Mouse (Mus musculus): ENCODE data around the gene Vmn1r5. TPM values are rescaled to one million over a fixed set of nuclear protein-coding genes. Genes with fewer than 3 reads are reported as not detected.
A peak's percentile ranks its signal among the peaks of the same experiment; 100 is the strongest.
"Not testable (repeated sequence)": the region's sequence is repeated elsewhere in the genome, so short reads cannot be mapped to it uniquely, and the experiment has no call there.

Vmn1r5 gene
- polyA plus RNA-seq, 1 experiment, result not detected

GRCm38 (mm10) chr6:56956436-56956835 lies 13.6 kb upstream of the Vmn1r5 start:
- 27% methylated on average over 5 of the region's 5 CpGs for WGBS
- no peaks in the 10 kb centered on the region for H3K27me3 ChIP-seq (replicated peaks; ENCODE audit: control insufficient read depth, insufficient read depth, low read length)
- H3K4me1 ChIP-seq (ENCODE audit: control insufficient read depth, insufficient read depth, low read length), result 0 out of 2 replicates have a peak, but pooled peaks cover 4% of the 10 kb centered on the region
- no peak overlapping the region for H3K27ac ChIP-seq (ENCODE audit: insufficient read depth, low read depth, low read length)
- H3K4me3 ChIP-seq (ENCODE audit: insufficient read depth, low read depth, low read length), result no peak overlapping the region
- peak; percentile 89 for DNase-seq
- no peaks in the 10 kb centered on the region for H3K36me3 ChIP-seq (ENCODE audit: control insufficient read depth, insufficient read depth, low read length)
- TF ChIP-seq POLR2A (IDR thresholded peaks at IDR 0.05; ENCODE audit: low read depth, low read length) (no peak), CTCF (conservative IDR thresholded peaks at IDR 0.05; ENCODE audit: insufficient read depth, insufficient read length, low read depth, low read length) (no peak)

DNA sequence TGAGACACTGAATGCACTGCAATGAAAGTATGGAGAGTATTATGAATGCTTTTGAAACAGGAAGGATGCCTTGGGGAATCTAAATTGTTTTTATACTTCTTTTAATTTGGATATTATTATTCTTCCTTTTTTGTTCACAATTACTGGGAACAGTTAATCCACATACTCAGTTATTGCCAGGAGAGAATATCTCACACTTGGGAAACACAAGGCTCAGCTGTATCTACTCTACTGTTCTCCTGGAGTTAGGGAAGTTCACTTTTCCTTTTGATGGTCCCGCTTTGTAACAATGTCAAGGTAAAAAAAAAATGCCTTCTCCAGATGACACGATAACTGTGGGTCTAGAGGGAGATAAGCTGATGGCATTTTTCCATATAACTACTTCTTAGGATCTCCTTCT lies 26.9 kb downstream of the Vmn1r5 start, which contains the start of gene Vmn1r6:
Gene Vmn1r6, plus strand, starts transcription at position 301 of the 400 bp plus-strand sequence.
- Histone ChIP-seq H3K4me3 (ENCODE audit: insufficient read depth, low read depth, low read length) (no peak within 1 kb of the TSS), H3K27ac (ENCODE audit: insufficient read depth, low read depth, low read length) (no peak within 1 kb of the TSS), H3K27me3 (replicated peaks; ENCODE audit: control insufficient read depth, insufficient read depth, low read length) (no peaks in the 10 kb centered on the region), H3K4me1 (ENCODE audit: control insufficient read depth, insufficient read depth, low read length) (no peaks in the 10 kb centered on the region), H3K36me3 (ENCODE audit: control insufficient read depth, insufficient read depth, low read length) (no peaks in the 10 kb centered on the region)
- TF ChIP-seq CTCF (conservative IDR thresholded peaks at IDR 0.05; ENCODE audit: insufficient read depth, insufficient read length, low read depth, low read length) (no peak), POLR2A (IDR thresholded peaks at IDR 0.05; ENCODE audit: low read depth, low read length) (no peak)
- DNase-seq, result no peak
- WGBS, result 90% methylated on average over 2 of the region's 2 CpGs

DNA sequence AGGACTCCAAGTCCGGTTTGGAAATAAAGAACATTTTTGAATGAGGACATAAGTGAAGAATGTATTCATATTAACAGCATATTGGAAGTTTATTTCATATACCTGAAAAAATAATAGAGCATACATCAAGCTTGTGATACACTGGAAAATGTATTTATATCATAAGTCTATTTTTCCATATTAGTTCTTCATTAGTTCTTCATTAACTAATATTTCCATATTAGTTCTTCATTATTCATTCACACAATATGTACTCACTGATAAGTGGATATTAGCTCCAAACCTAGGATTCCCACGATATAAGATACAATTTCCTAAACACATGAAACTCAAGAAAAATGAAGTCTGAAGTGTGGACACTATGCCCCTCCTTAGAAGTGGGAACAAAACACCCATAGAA lies 55.2 kb downstream of the Vmn1r5 start, which contains the start of gene Vmn1r7:
Gene Vmn1r7, minus strand, starts transcription at position 101 of the 400 bp plus-strand sequence.
- not testable (repeated sequence) for H3K27ac ChIP-seq (ENCODE audit: insufficient read depth, low read depth, low read length); H3K27me3 ChIP-seq (replicated peaks; ENCODE audit: control insufficient read depth, insufficient read depth, low read length); H3K4me3 ChIP-seq (ENCODE audit: insufficient read depth, low read depth, low read length); H3K36me3 ChIP-seq (ENCODE audit: control insufficient read depth, insufficient read depth, low read length); DNase-seq; H3K4me1 ChIP-seq (ENCODE audit: control insufficient read depth, insufficient read depth, low read length)
- 89% methylated on average over 2 of the region's 2 CpGs for WGBS

GRCm38 (mm10) chr6:57031984-57032383 lies 61.9 kb downstream of the Vmn1r5 start, which contains the start of gene Vmn1r8:
TSS of gene Vmn1r8 (plus strand) at chr6:57032284.
- no peak within 1 kb of the TSS for H3K27ac ChIP-seq (ENCODE audit: insufficient read depth, low read depth, low read length)
- no peaks in the 10 kb centered on the region for H3K36me3 ChIP-seq (ENCODE audit: control insufficient read depth, insufficient read depth, low read length)
- TF ChIP-seq POLR2A (IDR thresholded peaks at IDR 0.05; ENCODE audit: low read depth, low read length) (no peak), CTCF (conservative IDR thresholded peaks at IDR 0.05; ENCODE audit: insufficient read depth, insufficient read length, low read depth, low read length) (no peak)
- no peak within 1 kb of the TSS for H3K4me3 ChIP-seq (ENCODE audit: insufficient read depth, low read depth, low read length)
- H3K4me1 ChIP-seq (ENCODE audit: control insufficient read depth, insufficient read depth, low read length), result no peaks in the 10 kb centered on the region
- no peak for DNase-seq
- no peaks in the 10 kb centered on the region for H3K27me3 ChIP-seq (replicated peaks; ENCODE audit: control insufficient read depth, insufficient read depth, low read length)

- DNase-seq, result no peak
- Histone ChIP-seq H3K4me1 (ENCODE audit: control insufficient read depth, insufficient read depth, low read length) (no peaks in the 10 kb centered on the region), H3K36me3 (ENCODE audit: control insufficient read depth, insufficient read depth, low read length) (no peaks in the 10 kb centered on the region), H3K4me3 (ENCODE audit: insufficient read depth, low read depth, low read length) (no peak overlapping the region), H3K27ac (ENCODE audit: insufficient read depth, low read depth, low read length) (no peak overlapping the region), H3K27me3 (replicated peaks; ENCODE audit: control insufficient read depth, insufficient read depth, low read length) (no peaks in the 10 kb centered on the region)
- TF ChIP-seq CTCF (conservative IDR thresholded peaks at IDR 0.05; ENCODE audit: insufficient read depth, insufficient read length, low read depth, low read length), result no peak
- TF ChIP-seq POLR2A (IDR thresholded peaks at IDR 0.05; ENCODE audit: low read depth, low read length), result no peak
- 81% methylated on average over 2 of the region's 2 CpGs for WGBS
These were observed 64.6 kb downstream of the Vmn1r5 start for GRCm38 (mm10) chr6:57034674-57035073.

Other genes with a start within 250 kb of the Vmn1r5 start
- gene Kbtbd2, start 172.5 kb upstream of the Vmn1r5 start, polyA plus RNA-seq (2012; rRNA removed), result 7.2 and 9.2 TPM in 2 replicates
- 50.4 TPM in 2 replicates for gene Fkbp9, start 138.2 kb upstream of the Vmn1r5 start, polyA plus RNA-seq (2012; rRNA removed)
- gene Nt5c3, start 46.3 kb upstream of the Vmn1r5 start, polyA plus RNA-seq (2012; rRNA removed), result 13.3 and 15.1 TPM in 2 replicates
- gene Vmn1r4, start 46.3 kb upstream of the Vmn1r5 start, polyA plus RNA-seq (2012; rRNA removed), result 0.14 and 0.15 TPM in 2 replicates
- gene Vmn1r6, start 27.0 kb downstream of the Vmn1r5 start, polyA plus RNA-seq (2012; rRNA removed), result not detected in 2 replicates
- not detected in 2 replicates for gene Vmn1r7, start 55.1 kb downstream of the Vmn1r5 start, polyA plus RNA-seq (2012; rRNA removed)
- not detected in 2 replicates for gene Vmn1r8, start 62.0 kb downstream of the Vmn1r5 start, polyA plus RNA-seq (2012; rRNA removed)
- not detected in 2 replicates for gene Vmn1r9, start 96.5 kb downstream of the Vmn1r5 start, polyA plus RNA-seq (2012; rRNA removed)
- gene Vmn1r10, start 139.2 kb downstream of the Vmn1r5 start, polyA plus RNA-seq (2012; rRNA removed), result not detected in 2 replicates
- gene Vmn1r11, start 163.2 kb downstream of the Vmn1r5 start, polyA plus RNA-seq (2012; rRNA removed), result not detected in 2 replicates
- not detected in 2 replicates for gene Vmn1r12, start 186.6 kb downstream of the Vmn1r5 start, polyA plus RNA-seq (2012; rRNA removed)
- gene Vmn1r13, start 233.0 kb downstream of the Vmn1r5 start, polyA plus RNA-seq (2012; rRNA removed), result not detected in 2 replicates